Mouse (Mus musculus) G1E (cell line): ENCODE data around the gene Bst2.

Experiments used
- CTCF ChIP-seq: IDR thresholded peaks from 2 replicates; pipeline ENCODE4 v1.5.1; 2012; ENCODE audit warnings: low read depth, low read length, inconsistent platforms, mixed read lengths
- GATA1 ChIP-seq: IDR thresholded peaks from 2 replicates; pipeline ENCODE4 v1.6.1; 2012; ENCODE audit warnings: borderline replicate concordance, low read length, inconsistent platforms, mixed read lengths

DNA sequence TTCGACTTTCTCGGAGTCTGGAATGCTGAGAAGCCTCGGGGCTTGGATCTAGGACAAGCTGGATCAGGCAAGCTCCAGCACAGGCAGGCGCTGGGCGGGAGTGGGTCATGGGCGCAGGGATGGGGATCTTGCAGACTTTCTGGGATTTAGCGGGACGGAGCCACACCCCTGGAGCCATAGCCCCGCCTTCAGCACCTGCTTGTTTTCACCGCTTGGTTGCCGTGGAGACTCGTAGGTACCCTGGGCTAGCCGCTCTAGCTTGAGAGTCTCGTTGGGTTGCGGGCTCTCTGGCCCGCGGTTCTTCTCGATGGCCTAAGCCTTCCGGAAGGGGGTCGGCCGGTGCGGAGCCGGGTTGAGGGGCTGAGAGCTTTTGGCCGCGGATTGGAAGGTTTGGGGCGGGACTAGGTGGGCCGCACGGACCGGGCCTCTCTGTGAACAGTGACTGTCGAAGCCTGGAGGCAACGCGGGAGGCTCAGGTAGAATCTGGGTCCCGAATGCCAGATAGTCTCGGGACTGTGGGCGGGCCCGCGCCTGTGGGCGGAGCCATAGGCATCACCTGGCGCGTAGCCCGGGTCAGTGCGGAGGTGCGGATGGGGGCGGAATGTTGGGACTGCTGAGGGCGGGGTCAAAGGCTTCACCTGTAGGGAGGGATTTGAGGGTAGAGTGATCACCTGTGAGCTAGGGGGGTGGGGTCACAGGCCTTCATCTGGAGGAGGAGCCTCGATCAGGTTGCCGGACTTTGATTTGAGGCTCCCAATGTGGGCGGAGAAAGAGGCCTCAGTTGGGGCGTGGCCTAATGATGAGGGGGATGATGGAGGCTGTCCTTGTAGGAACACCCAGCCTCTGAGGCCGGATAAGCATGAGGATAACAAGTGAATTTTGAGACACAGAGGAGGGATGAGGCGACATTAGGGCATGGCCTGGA is 32.4 kb upstream of the Bst2 start:
- TF ChIP-seq CTCF (no peak), GATA1 (no peak)
